Mouse (Mus musculus) lung, embryonic 15.5 days (tissue): ENCODE measurements around the gene Itsn2. TPM values are rescaled to one million over a fixed set of nuclear protein-coding genes. Genes with fewer than 3 reads are reported as not detected.
A peak's percentile ranks its signal among the peaks of the same experiment; 100 is the strongest.
"Not testable (repeated sequence)": the region's sequence is repeated elsewhere in the genome, so short reads cannot be mapped to it uniquely, and the experiment has no call there.

Source experiments
- ATAC-seq: fragments of 200-750 bp; cut with Nextera tagmentation; 2 replicates; pipeline ENCODE4 v1.8.0; 2017; ENCODE audit warnings: moderate number of reproducible peaks, borderline replicate concordance; ENCODE audit not compliant: low FRiP score, low TSS enrichment; ENCODE audit errors: extremely low read depth
- H3K27ac ChIP-seq: fragments of 300-500 bp; sonication (generic); 2 replicates; pipeline ENCODE4 v1.5.1; 2015; ENCODE audit warnings: moderate library complexity, mild to moderate bottlenecking, inconsistent platforms
- H3K27me3 ChIP-seq: fragments of 300-500 bp; sonication (generic); 2 replicates; pipeline ENCODE4 v1.6.1; 2015; ENCODE audit warnings: inconsistent platforms
- H3K36me3 ChIP-seq: fragments of 300-500 bp; sonication (generic); 2 replicates; pipeline ENCODE4 v1.6.1; 2015; ENCODE audit warnings: inconsistent platforms
- H3K4me1 ChIP-seq: fragments of 300-500 bp; sonication (generic); 2 replicates; pipeline ENCODE4 v1.6.1; 2015; ENCODE audit warnings: inconsistent platforms
- H3K4me2 ChIP-seq: fragments of 300-500 bp; sonication (generic); 2 replicates; pipeline ENCODE4 v1.6.1; 2015; ENCODE audit warnings: inconsistent platforms, mild to moderate bottlenecking, moderate library complexity
- H3K4me3 ChIP-seq: fragments of 300-500 bp; sonication (generic); 2 replicates; pipeline ENCODE4 v1.5.1; 2015; ENCODE audit warnings: mild to moderate bottlenecking, inconsistent platforms
- H3K9ac ChIP-seq: fragments of 300-500 bp; sonication (generic); 2 replicates; pipeline ENCODE4 v1.6.1; 2015; ENCODE audit warnings: inconsistent platforms
- H3K9me3 ChIP-seq: fragments of 300-500 bp; sonication (generic); 2 replicates; pipeline ENCODE4 v1.6.1; 2016; ENCODE audit warnings: inconsistent platforms
- WGBS: fragments of 180-500 bp; shearing (Covaris S2); methylation state at CpG from one replicate; pipeline ENCODE4 v1.1.7; 2015; 5-methylcytosine and 5-hydroxymethylcytosine counted together
- polyA plus RNA-seq: library from polyadenylated mRNA; unstranded; fragments of >200 nt; fragmentation: Nextera tagmentation; extraction: Ambion mirVana; gene quantifications from 2 replicates; pipeline ENCODE4 v1.2.1, GENCODE M21; 2015

Gene Itsn2
- polyA plus RNA-seq, 1 experiment from 2014 or later: 42.2 TPM

DNA sequence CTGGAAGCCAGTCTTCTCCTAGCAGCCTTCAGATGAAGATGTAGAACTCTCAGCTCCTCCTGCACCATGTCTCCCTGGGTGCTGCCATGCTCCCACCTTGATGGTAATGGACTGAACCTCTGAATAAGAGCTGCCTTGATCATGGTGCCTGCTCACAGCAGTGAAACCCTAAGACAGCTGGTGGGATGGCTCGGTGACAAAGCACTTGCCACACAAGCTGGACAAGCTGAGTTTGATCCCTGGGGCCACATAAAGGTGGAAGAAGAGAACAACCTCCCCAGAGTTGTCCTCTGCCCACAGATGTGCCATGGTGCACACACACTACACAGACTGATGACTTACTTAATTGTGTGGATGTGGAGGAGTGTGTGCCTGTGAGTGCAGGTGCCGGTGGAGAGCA lies 95.9 kb downstream of the Itsn2 start:
- no peak overlapping the region for H3K27ac ChIP-seq
- H3K36me3 ChIP-seq: no peaks in the 10 kb centered on the region
- ATAC-seq: no peak
- H3K9ac ChIP-seq: no peak overlapping the region
- no peaks in the 10 kb centered on the region for H3K4me1 ChIP-seq
- H3K4me3 ChIP-seq: no peak overlapping the region
- no peaks in the 10 kb centered on the region for H3K27me3 ChIP-seq
- no peaks in the 10 kb centered on the region for H3K9me3 ChIP-seq
- WGBS: 96% methylated on average over 2 of the region's 2 CpGs
- no peak overlapping the region for H3K4me2 ChIP-seq

DNA sequence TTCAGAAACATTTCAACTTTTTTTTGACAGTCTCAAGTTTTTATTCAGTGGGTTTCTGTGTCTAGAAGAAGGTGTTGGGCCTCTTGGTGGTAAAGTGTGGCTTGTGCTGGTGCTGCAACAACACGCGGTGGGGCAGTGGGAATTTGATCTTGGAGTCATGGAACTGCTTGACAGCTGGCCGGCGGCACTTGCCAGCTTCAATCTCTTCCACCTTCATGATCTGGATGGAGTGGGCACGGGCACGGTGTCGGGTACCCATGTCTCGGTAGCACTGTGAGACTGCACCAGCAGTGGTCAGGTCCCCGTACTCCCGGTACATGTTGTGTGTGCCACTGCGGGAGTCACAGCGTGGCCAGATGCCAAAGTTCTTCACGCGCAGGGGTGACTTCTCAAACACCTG lies 96.9 kb downstream of the Itsn2 start:
- no peaks in the 10 kb centered on the region for H3K27me3 ChIP-seq
- H3K4me3 ChIP-seq: no peak overlapping the region
- no peak overlapping the region for H3K27ac ChIP-seq
- H3K36me3 ChIP-seq: no peaks in the 10 kb centered on the region
- no peak overlapping the region for H3K4me2 ChIP-seq
- H3K9ac ChIP-seq: no peak overlapping the region
- no peak for ATAC-seq
- 89% methylated on average over 14 of the region's 14 CpGs for WGBS
- no peaks in the 10 kb centered on the region for H3K4me1 ChIP-seq
- H3K9me3 ChIP-seq: no peaks in the 10 kb centered on the region

DNA sequence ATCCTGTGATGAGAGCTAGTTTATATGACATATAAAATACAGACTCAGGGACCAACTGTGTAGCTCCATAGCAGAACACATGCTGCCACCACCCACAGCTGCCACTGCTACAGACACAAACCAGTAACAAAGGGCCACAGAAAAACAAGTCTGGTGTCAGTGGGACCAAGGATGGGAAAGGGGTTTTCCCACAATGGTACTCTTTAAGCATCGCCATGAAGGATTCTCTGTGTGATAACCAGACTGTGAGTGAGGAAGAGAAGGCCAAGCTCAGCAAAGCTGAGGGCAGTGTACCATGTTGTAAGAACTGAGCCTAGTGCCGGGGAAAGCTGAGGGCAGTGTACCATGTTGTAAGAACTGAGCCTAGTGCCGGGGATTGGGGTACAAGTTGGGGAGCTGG lies 98.8 kb downstream of the Itsn2 start:
- ATAC-seq: no peak
- Histone ChIP-seq H3K27me3 (no peaks in the 10 kb centered on the region), H3K27ac (no peak overlapping the region), H3K4me1 (no peaks in the 10 kb centered on the region), H3K4me3 (no peak overlapping the region), H3K9ac (no peak overlapping the region), H3K36me3 (no peaks in the 10 kb centered on the region), H3K4me2 (no peak overlapping the region), H3K9me3 (no peaks in the 10 kb centered on the region)
- 92% methylated on average over 3 of the region's 3 CpGs for whole genome bisulfite sequencing

DNA sequence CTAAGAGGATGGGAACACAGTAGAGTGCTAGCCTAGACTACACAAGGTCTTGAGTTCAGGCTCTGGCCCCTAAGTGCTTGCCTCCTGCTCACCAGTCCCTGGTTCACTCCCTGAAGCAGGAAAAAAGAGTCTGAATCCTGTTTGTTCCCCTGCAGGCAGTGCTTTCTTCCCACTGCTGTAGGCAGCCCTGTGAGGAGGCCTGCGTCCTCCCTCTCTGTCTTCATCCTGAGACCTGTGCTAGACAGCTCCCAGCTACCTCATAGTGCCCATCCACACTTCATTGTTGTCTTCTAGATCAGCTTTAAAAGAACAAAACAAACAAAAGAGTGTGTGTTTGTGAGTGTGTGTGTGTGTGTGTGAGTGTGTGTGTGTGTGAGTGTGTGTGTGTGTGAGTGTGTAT lies 102.1 kb downstream of the Itsn2 start:
- Histone ChIP-seq H3K4me2 (no peak overlapping the region), H3K4me1 (no peaks in the 10 kb centered on the region), H3K27ac (no peak overlapping the region), H3K27me3 (no peaks in the 10 kb centered on the region), H3K9me3 (no peaks in the 10 kb centered on the region), H3K36me3 (peaks cover 7% of the 10 kb centered on the region; the same call in 1 of the 2 replicates), H3K9ac (no peak overlapping the region), H3K4me3 (no peak overlapping the region)
- WGBS: 74% methylated on average over 1 of the region's 1 CpGs
- no peak for ATAC-seq

DNA sequence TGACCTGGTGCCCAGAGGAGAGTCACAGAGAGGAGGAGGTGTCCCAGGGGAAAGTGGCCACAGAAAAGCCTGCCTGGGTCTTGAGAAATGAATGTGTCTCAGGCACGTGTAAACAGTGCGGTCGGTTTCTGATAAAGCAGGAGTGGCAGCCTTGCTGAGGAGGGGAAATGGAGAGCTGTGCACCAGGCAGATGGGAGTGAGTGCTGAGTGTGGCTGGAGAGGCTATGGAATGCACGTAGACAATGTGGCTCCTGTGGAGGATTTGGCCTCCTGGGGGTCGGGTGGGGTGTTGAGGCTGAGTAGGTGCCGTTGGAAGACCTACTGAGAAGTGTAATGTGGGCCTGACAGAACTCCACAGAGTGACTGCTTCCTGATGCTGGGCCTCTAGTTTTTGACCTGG lies 113.2 kb downstream of the Itsn2 start:
- 18% methylated on average over 6 of the region's 6 CpGs for WGBS
- H3K9ac ChIP-seq, H3K4me1 ChIP-seq, H3K4me2 ChIP-seq, H3K4me3 ChIP-seq, H3K9me3 ChIP-seq, H3K27me3 ChIP-seq: not testable (repeated sequence)
- H3K27ac ChIP-seq: peak overlapping the region; percentile 77
- H3K36me3 ChIP-seq: peaks cover 29% of the 10 kb centered on the region
- ATAC-seq: peak; percentile 71; the same call in 1 of the 2 replicates

DNA sequence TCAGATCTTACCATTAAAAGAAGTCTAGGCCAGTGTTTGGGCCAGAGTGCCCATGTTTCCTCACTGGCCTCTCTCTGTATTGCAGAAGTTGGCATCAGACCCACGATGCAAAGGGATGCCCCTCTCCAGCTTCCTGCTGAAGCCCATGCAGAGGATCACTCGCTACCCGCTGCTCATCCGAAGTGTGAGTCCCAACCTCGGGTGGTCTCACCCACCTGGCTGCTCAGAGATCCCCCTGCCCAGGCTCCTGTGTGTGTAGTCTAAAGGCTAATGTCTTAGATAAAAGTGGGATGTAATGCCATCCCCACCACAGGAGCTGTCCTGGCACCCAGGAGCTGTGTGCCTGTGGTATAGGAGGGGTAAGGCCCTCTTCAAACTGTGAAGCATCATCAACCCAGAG lies 113.7 kb downstream of the Itsn2 start:
- Histone ChIP-seq H3K4me2 (no peak overlapping the region), H3K4me1 (peaks cover 7% of the 10 kb centered on the region), H3K4me3 (no peak overlapping the region), H3K27me3 (no peaks in the 10 kb centered on the region), H3K27ac (peak overlapping the region; percentile 77), H3K9me3 (no peaks in the 10 kb centered on the region), H3K36me3 (peaks cover 33% of the 10 kb centered on the region), H3K9ac (no peak overlapping the region)
- WGBS: 79% methylated on average over 5 of the region's 5 CpGs
- ATAC-seq: no peak

DNA sequence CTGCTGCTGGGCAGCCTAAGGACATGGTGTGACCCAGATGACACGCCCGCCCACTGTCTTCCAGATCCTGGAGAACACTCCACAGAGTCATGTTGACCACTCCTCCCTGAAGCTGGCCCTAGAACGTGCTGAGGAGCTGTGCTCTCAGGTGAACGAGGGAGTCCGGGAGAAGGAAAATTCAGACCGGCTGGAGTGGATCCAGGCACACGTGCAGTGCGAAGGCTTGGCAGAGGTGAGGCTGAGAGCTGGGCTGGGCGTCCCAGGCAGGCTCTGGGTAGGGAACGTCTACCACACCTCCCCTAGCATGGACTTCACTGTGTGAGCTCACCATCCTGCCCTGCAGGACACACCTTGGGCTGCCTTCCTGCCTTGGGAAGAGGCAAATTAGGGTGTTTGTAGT lies 114.5 kb downstream of the Itsn2 start:
- Histone ChIP-seq H3K4me2 (no peak overlapping the region), H3K9me3 (no peaks in the 10 kb centered on the region), H3K4me3 (no peak overlapping the region), H3K27ac (peak overlapping the region; percentile 77), H3K36me3 (peaks cover 29% of the 10 kb centered on the region), H3K9ac (no peak overlapping the region), H3K4me1 (peaks cover 7% of the 10 kb centered on the region), H3K27me3 (no peaks in the 10 kb centered on the region)
- ATAC-seq: peak; percentile 72; the same call in 1 of the 2 replicates
- WGBS: 72% methylated on average over 10 of the region's 10 CpGs

DNA sequence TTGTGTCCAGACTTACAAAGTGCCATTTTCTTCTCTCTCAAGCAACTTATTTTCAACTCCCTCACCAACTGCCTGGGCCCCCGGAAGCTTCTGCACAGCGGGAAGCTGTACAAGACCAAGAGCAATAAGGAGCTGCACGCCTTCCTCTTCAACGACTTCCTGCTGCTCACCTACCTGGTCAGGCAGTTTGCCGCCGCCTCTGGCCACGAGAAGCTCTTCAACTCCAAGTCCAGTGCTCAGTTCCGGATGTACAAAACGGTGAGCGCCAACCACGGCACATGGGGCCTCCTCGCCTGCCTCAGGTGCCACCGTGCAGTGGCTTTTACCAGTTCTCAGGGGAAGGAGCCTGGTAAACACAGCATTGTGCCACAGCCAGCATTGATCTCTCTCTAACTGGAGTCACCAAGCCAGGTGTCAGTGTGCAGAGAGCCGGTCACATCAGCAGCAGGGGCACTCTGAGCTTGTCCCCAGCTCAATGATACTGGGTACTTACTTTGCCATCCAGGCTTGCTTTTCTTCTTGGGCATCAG lies 115.1 kb downstream of the Itsn2 start:
- no peaks in the 10 kb centered on the region for H3K9me3 ChIP-seq
- H3K27me3 ChIP-seq: no peaks in the 10 kb centered on the region
- ATAC-seq: no peak
- no peak overlapping the region for H3K4me2 ChIP-seq
- no peak overlapping the region for H3K4me3 ChIP-seq
- H3K36me3 ChIP-seq: peaks cover 25% of the 10 kb centered on the region
- peaks cover 7% of the 10 kb centered on the region for H3K4me1 ChIP-seq
- H3K9ac ChIP-seq: no peak overlapping the region
- 71% methylated on average over 14 of the region's 14 CpGs for WGBS
- H3K27ac ChIP-seq: peak overlapping the region; percentile 77

DNA sequence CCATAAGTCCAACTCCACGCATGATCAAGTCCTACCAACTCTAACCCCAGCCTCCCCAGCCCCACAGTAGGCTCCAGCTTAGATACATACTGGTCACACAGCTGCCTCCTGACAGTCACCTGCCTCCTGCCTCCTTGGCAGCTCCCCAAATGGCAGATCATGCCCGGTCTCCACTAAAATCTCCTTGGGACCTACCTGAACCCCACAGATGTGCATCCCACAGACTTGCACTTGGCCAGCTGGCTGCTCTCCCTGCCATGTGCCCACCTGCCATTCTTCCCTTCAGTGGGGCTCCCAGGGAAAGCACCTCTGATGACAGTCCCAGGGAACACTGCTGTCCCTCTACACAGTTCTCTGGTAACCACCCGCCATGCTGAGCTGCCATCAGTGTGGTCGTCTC lies 115.9 kb downstream of the Itsn2 start:
- peaks cover 26% of the 10 kb centered on the region for H3K36me3 ChIP-seq
- 81% methylated on average over 4 of the region's 4 CpGs for WGBS
- no peak overlapping the region for H3K4me3 ChIP-seq

DNA sequence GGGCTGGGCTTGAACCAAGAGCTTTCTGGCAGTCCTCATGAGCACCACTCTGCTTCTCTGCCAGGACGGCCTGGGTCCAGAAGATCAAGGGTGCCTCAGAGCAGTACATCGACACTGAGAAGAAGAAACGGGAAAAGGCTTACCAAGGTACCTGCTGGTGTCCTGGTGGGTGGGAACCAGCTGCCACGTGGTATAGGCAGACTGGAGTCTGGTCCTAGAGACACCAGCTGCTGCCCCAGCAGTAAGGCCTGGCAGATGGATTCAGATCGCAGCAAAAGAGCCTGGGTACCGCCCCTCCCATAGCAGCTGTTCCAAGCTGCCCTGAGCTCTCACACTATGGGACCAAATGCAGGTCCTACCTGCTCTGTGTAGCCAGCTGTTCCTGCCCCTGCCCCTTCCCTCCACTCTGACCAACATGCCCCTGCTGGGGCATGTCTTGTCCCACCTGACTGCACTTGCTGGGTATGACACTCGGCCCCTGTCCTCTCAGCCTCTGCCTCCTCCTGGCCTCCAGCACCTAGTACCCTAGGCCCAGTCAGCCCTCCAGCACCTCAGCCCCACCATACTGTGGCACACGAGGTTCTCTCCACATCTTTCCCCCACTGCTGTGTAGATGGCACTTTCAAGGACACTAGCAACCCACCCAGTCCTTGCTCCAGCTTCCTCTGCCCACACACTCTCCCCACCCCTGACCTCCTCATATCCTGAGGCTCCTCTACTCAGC lies 116.6 kb downstream of the Itsn2 start:
- H3K4me3 ChIP-seq: no peak overlapping the region
- H3K27me3 ChIP-seq: no peaks in the 10 kb centered on the region
- peaks cover 7% of the 10 kb centered on the region for H3K4me1 ChIP-seq
- no peak overlapping the region for H3K9ac ChIP-seq
- H3K9me3 ChIP-seq: no peaks in the 10 kb centered on the region
- 70% methylated on average over 8 of the region's 8 CpGs for WGBS
- H3K36me3 ChIP-seq: peaks cover 27% of the 10 kb centered on the region
- no peak overlapping the region for H3K4me2 ChIP-seq
- 0 out of 2 replicates have a peak, but pooled peaks have one; percentile 29 for ATAC-seq
- H3K27ac ChIP-seq: no peak overlapping the region

More for the DNA sequence above, 115.9 kb downstream of the Itsn2 start:
- Histone ChIP-seq H3K9ac (no peak overlapping the region), H3K9me3 (no peaks in the 10 kb centered on the region), H3K27me3 (no peaks in the 10 kb centered on the region), H3K4me2 (no peak overlapping the region), H3K27ac (no peak overlapping the region), H3K4me1 (peaks cover 7% of the 10 kb centered on the region)
- ATAC-seq: no peak

DNA sequence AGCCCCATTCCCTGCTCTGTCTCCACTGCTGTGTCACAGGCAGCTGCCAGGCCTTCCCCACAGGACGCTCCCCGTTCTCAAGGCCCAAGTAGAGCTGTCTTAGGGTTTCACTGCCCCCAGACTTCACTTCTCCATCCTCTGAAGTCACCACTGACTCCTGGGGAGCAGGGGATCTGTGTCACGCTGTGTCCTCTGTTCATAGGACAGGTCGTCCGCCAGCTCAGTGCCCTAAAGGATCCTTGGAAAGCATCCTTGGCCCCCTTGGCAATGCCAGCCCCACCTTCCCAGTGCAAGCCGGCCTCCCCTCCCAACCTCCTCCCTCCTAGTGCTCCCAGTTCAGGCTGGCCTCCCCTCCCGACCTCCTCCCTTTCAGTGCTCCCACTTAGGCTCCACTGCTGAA lies 117.5 kb downstream of the Itsn2 start:
- no peaks in the 10 kb centered on the region for H3K9me3 ChIP-seq
- no peak overlapping the region for H3K4me3 ChIP-seq
- ATAC-seq: no peak
- no peak overlapping the region for H3K27ac ChIP-seq
- no peak overlapping the region for H3K9ac ChIP-seq
- H3K36me3 ChIP-seq: peaks cover 27% of the 10 kb centered on the region
- H3K27me3 ChIP-seq: no peaks in the 10 kb centered on the region
- H3K4me1 ChIP-seq: peaks cover 7% of the 10 kb centered on the region
- no peak overlapping the region for H3K4me2 ChIP-seq
- WGBS: 88% methylated on average over 7 of the region's 7 CpGs

DNA sequence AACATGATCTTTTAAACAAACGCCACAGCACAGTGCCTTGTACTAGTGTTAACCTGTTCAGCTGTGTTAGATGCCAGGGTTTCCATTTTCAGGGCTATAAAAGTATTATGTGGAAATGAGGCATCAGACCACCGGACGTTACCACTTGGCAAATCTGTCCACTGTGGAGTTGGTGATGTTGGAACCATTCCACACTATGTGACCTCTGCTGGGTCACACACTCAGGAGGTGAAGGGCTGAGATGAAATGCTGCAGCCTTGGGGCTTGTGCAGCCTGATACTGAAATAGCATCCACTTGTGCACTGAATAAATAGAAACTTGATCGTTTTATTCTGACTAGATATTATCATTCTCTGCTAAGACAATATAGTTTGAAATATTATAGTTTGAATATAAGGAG lies 120.9 kb downstream of the Itsn2 start:
- no peak overlapping the region for H3K4me3 ChIP-seq
- no peaks in the 10 kb centered on the region for H3K27me3 ChIP-seq
- no peak for ATAC-seq
- H3K4me2 ChIP-seq: no peak overlapping the region
- H3K9me3 ChIP-seq: no peaks in the 10 kb centered on the region
- WGBS: 61% methylated on average over 4 of the region's 4 CpGs
- no peaks in the 10 kb centered on the region for H3K4me1 ChIP-seq
- H3K36me3 ChIP-seq: peaks cover 19% of the 10 kb centered on the region
- H3K27ac ChIP-seq: no peak overlapping the region
- no peak overlapping the region for H3K9ac ChIP-seq
